Mouse (Mus musculus) megakaryocyte, adult 5-6 weeks (primary cell): ENCODE measurements at regions not wholly inside any gene's neighbourhood (a gene's known extent, or its start where the extent isn't known, plus 50 kb on each side); places are given as distances from the start of the nearest gene placed in this dataset.
"Not testable (repeated sequence)": the region's sequence is repeated elsewhere in the genome, so short reads cannot be mapped to it uniquely, and the experiment has no call there.

Experiments
- ATAC-seq: 2 replicates; pipeline ENCODE4 v1.8.0; 2016; ENCODE audit warnings: mild to moderate bottlenecking, inconsistent platforms; ENCODE audit not compliant: poor library complexity, severe bottlenecking

- no peak for ATAC-seq
Observed at GRCm38 (mm10) chrX:92981141-92981540, 305.1 kb upstream of the Arx start.

GRCm38 (mm10) chrX:93002236-93002976 is 283.8 kb upstream of the Arx start:
- no peak for ATAC-seq

GRCm38 (mm10) chrX:93006681-93007080 is 279.6 kb upstream of the Arx start:
- ATAC-seq, result no peak

- no peak for ATAC-seq
Observed at GRCm38 (mm10) chrX:93011578-93011977, 274.7 kb upstream of the Arx start.

- ATAC-seq, result no peak
Observed at GRCm38 (mm10) chrX:93016391-93016790, 269.9 kb upstream of the Arx start.

GRCm38 (mm10) chrX:93041096-93041495 is 245.1 kb upstream of the Arx start:
- ATAC-seq, result no peak

- ATAC-seq, result no peak
Observed at GRCm38 (mm10) chrX:93042736-93043135, 243.5 kb upstream of the Arx start.

- ATAC-seq, result no peak
Observed at GRCm38 (mm10) chrX:93048967-93049754, 237.1 kb upstream of the Arx start.

- ATAC-seq, result no peak
Observed at GRCm38 (mm10) chrX:93049755-93050143, 236.5 kb upstream of the Arx start.

GRCm38 (mm10) chrX:93059533-93059932 is 226.7 kb upstream of the Arx start:
- ATAC-seq, result no peak

GRCm38 (mm10) chrX:93068884-93069283 is 217.4 kb upstream of the Arx start:
- ATAC-seq, result no peak

GRCm38 (mm10) chrX:93069569-93070289 is 216.5 kb upstream of the Arx start:
- peak; percentile 56 for ATAC-seq

GRCm38 (mm10) chrX:93070290-93070611 is 216.0 kb upstream of the Arx start:
- no peak for ATAC-seq

- ATAC-seq, result no peak
Observed at GRCm38 (mm10) chrX:93088976-93089375, 197.3 kb upstream of the Arx start.

- ATAC-seq, result no peak
Observed at GRCm38 (mm10) chrX:93097551-93097950, 188.7 kb upstream of the Arx start.

- ATAC-seq, result no peak
Observed at GRCm38 (mm10) chrX:93107930-93108567, 178.2 kb upstream of the Arx start.

GRCm38 (mm10) chrX:93154367-93154766 is 131.9 kb upstream of the Arx start:
- ATAC-seq, result not testable (repeated sequence)

- ATAC-seq, result no peak
Observed at GRCm38 (mm10) chrX:93159105-93159504, 127.1 kb upstream of the Arx start.

GRCm38 (mm10) chrX:93160956-93161355 is 125.3 kb upstream of the Arx start:
- ATAC-seq, result no peak
